Mouse (Mus musculus) olfactory bulb, adult 2 months (tissue): ENCODE measurements around the gene Lipe.

ENCODE experiments used
- CTCF ChIP-seq: fragments of 200-500 bp; IDR thresholded peaks from 2 replicates; pipeline ENCODE4 v1.5.1; 2012; ENCODE audit warnings: low read depth, mild to moderate bottlenecking, low read length, moderate library complexity; ENCODE audit not compliant: insufficient read depth
- POLR2A ChIP-seq: fragments of 200-500 bp; IDR thresholded peaks from 2 replicates; pipeline ENCODE4 v1.6.1; 2012; ENCODE audit warnings: mild to moderate bottlenecking, low read depth, low read length, moderate library complexity; ENCODE audit not compliant: insufficient read depth

DNA sequence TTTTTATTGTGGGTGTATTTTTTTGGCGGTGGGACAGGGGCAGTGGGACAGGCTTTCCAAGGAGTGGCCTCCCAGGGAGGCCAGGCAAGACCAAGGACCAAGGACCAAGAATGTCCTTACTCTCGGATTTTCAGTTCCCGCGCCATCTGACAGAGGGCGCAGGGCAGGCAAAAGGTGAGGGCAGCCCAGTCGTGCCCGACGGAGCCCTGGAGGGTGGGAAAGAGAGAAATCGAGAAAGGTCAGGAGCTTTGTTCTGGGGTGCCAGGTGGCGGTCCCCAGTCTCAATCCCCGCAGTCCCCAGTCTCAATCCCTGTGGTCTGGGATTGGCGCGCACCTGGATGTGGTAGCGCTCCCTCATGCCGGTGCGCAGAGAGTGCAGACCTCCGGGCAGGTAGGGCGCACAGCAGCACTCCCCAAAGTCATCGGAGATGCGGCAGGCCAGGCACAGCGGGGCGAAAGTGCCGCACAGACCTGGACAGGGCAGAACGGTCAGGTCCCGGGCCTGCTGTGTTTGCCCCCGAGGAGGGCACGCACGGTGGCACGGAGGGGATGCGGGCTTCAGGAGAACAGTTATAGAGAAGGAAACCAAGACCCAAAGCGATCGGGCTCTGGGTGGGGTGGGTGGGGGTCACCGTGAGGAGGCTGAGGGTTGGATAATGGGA, 30.7 kb downstream of the Lipe start:
- TF ChIP-seq POLR2A: no peak
- TF ChIP-seq CTCF: no peak
